Mouse (Mus musculus): ENCODE data around the gene Atg4c.
A peak's percentile ranks its signal among the peaks of the same experiment; 100 is the strongest.

Gene Atg4c

DNA sequence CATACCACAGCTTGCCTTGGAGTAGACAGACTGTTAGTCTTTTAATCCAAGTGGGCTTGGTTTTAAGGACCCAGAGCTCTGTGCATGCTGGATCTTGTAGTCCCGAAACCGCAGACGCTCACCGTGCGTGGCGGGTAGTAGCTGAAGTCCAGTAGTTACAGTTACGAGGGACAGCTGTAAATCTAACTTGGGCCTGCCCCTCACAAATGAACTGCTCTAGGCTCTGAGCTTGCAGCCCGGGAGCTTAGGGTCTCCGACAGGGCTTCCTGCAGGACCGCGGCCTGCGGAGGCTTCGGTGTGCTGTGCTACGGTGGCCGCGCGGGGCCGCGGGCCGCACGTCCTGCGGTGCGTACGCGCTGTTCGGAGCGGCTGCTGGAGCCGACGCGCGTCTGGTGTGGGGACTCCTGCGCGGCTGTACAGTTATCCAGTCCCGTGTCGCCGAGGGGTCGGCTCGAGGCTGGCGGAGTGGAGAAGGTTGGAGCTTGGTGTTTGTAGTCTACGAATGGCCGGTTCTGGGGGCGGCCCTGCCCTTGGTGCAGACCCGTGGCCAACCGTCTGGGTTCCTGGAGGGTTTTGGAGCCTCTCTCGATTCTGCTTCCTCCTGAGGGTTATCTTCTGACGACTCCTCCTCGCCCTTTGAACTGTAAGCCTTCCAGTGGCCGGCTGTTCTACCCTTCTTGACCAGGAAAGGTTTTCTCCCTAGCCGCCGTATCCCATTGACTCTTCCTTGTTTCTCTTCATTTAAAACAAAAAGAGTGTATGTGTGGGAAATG is at the start of gene Atg4c:
Gene Atg4c, plus strand, starts transcription at position 125 of the 773 bp plus-strand sequence.
- peak; percentile 80 for DNase-seq (ENCODE audit: low spot score)

DNA sequence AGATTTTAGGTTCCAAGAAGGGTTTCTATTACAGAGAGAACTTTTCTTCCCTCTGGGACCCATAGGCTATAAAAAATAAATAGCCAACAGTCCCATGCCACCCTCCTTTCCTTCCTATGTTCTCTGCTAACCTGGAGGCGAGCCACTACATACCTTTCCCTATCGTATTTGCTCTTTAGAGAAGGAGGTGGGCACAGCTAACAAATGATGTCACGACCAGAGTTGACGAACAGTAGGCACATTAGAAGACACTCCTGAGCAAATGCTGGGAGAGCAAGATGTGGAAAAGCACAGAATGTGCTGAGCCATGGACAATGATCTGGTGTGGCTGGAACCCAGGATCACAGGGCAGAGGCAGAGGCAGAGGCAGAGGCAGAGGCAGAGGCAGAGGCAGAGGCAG is 42.3 kb upstream of the Atg4c start:
- DNase-seq (ENCODE audit: low spot score) = no peak

DNA sequence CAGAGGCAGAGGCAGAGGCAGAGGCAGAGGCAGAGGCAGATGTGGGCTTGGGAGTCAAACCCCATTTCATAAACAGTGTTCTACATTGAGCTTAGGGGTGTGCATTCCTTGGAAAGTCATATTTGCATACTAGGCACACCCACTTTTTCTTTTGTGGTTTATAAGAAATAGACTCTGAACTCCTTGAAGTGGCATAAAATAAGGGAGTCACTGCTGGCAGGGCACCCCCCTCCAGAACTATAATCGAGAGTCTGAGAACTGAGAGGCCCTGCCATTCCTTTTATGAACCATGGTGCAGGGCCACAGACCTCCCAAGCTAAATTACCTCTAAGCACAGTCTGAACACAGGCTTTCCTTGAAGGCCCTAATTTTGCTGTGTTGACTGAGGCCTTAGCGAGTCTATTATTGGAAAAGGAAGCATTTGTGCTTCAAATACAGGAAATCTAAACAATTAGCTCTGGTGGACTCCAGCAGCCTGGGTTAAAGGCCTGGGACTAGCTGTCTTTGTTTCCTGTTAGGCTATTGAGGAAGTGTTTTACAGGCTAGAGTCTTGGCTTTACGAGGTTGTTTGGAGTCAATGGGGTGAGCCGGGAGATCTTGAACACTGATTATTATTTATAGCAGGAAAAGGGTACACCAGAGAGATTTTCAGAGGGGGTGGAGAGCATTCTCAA is 41.7 kb upstream of the Atg4c start:
- no peak for DNase-seq (ENCODE audit: low spot score)

DNA sequence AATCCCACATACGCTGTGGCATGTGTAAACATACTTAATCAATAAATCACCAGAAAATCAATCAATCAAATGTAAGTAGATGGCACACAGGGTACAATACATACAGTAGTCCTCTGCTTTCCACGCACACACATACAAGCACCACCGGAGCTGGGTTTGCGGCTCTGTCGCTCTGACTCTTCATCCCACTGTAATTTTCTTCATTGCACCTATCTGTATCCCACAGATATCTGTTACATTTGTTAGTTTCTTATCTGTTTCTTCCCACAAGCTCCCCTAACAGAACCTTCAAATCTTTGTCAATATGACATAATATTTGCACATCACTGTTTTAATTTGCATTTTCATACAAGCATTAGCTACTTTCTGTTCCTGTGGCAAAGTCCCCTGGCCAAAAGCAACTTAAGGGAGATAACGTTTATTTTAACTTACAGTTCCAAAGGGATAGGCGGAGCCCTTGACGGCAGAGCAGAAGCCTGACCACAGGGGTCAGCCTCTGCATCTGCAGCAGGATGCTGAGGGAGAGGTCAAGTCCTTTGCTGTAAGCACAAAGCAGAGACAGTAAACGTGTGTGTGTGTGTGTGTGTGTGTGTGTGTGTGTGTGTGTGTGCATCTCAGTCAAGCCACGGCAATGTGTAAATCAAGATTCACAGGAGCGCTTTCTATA is 37.0 kb upstream of the Atg4c start:
- DNase-seq (ENCODE audit: low spot score) = no peak

DNA sequence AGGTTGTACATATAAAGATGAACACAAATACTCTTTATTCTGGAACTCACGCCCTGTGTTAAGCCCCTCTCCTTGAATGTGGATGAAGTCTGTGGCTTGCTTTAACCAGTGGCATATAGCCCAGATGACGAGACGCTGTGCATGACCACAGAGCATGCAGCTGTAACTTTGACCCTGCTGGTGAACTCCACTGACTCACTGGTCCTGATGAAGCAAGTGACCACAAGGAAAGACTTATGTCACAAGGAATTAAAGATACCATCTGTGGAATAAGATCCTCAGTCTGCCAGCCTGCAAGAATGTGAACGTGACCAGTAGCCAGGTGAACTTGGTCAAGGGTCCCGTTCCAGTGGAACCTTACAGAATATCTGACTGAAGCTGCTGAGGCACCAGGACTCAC is 35.2 kb upstream of the Atg4c start:
- DNase-seq (ENCODE audit: low spot score) = no peak

DNA sequence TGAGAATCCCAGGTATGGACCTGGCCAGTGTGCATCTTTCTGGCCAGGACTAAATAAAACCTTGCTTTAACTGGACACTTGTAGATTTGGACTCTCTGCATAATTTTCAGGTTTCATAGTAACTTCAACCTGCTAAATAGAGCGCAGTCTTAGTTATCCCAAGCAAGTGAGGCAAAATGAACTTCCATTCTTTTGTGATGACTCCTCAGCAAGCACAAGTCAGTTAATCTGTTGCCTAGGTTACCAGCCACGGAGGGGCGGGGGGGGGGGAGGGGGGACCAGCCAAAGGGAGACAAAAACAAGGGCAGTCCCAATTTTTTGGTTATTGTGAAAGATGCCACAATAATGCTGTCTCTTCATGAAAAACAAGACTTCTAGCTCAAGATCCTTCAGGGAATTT is 33.3 kb upstream of the Atg4c start:
- no peak for DNase-seq (ENCODE audit: low spot score)

DNA sequence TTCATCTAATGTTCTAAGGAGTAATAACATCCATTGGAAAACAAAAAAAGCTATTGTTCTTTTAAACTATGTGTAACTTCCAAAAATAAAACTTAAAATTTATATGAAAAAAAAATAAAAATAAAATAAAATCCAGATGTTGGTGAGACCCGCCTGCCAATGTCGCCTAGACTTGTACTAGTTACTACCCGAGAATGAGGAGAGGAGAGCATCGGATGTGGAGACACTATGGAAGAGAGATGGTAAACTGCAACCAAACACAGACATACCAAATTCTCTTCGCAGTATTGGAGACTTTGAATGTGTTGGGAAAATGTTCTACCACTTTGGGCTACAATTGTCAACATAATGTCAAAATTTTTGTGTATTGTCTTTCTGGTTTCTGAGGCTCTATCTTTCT is 32.8 kb upstream of the Atg4c start:
- no peak for DNase-seq (ENCODE audit: low spot score)

DNA sequence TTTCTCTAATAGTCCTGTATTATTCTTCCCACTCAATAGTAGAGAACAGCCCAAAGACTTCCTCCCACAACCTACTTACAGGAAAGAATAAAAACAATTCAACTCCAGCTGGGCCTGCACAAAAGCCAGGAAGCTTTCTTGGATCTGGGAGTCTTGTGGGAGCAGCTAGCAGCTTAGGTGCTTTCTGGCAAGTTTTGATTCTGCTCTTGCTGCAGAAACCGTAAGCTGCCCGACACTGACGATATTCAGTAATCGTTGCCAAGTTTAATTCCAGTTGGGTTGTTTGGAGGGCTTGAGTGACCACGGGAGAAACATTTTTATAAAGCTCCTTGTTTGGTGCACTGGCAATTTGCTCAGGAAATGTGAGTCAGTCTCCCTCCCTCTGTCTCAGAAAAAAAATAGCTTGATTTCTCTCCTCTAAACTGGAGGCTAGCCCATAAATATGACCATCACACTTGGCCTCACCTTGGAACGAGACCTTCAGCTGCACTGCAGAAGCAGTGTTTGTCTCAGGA is 32.2 kb upstream of the Atg4c start:
- no peak for DNase-seq (ENCODE audit: low spot score)

DNA sequence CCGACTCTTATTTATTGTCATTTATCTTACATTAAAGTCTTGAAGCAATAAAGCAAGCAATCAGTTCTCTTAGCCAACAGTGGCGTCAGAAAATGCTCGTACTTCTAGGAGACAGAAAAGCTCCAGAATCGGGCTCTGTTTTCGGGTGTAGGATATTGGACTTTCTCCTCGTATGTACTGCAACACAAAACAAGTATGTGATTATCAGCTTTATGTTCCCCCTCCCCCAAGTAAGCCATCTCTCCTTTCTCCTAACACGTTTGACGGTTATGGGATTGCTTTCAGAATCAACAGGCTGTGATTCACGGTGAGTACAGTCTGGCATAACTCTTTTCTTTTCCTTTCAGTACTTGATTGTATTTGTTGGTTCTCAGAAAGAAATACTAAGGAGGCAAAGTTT is 30.7 kb upstream of the Atg4c start:
- no peak for DNase-seq (ENCODE audit: low spot score)

DNA sequence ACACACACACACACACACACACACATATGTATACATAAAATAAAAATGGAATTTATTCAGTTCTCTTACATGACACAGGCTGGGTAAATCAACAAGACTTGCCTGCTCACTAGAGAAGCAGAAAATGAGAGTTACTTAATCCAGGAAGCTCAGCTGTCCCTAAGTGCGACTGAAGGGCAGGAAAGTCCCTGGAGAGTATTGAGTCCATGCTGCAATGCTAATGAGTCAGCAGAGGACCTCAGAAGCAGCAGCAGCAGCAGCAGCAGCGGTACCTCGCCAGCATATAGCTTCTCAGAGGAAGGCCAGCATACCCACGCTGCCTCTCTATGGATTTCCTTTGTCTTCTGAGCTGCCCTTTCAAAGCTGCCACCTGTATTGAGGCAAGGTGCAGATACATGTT is 30.2 kb upstream of the Atg4c start:
- DNase-seq (ENCODE audit: low spot score) = no peak

DNA sequence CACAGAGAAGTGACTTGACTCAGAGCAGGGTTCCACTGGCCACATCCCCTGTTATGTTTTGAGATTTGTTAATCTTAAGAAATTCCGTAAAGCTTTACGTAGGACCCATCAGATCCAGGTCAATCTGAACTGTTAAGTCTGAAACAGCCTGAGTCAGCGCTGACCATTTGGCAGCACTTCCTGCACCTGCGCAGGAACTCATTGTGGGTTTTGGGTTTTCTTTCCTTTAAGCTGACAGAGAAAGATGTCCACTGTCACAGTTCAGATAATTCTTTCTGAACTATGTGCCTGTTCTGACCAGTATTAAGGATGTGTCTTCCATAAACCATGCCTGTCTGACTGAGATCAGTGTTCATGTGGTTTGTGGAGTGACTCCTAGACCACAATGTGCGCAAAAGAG is 24.9 kb upstream of the Atg4c start:
- DNase-seq (ENCODE audit: low spot score) = no peak

DNA sequence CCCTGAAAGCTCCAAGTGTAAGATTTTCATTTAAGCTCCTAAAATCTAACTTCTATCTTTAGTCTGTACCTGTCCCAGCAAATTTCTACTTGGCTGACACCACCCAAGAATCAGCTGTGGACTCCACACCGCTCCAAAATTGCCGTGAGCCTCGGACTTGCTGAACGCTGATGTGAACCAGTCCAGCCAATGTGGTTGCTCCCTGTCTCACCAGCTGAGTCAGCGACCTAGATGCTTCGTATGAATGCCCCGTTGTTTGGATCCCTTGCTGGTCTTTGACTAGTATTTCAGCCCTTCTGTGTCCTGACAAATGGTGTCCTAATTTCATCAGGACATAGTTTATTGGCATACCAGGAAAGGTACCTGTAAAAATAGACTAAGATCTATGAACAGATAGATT is 19.5 kb upstream of the Atg4c start:
- DNase-seq (ENCODE audit: low spot score) = no peak

DNA sequence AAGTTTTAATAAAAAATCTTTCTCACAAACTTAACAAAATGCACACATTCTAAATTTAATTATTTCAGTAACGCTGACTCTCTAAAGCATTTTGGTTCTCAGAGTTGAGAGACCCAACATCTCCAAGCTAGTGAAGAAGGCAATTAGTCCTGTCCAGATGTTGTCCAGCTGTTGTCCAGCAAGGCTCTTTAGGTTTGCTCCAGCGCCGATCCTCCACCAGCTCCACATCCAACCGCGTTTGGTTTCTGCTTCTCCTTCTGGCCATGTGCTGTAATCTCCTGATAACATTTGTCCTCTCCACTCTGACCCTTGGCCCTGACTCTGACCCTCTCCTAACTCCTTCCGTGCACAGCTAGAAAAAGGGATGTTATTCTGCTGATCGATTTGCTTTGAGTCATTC is 16.9 kb upstream of the Atg4c start:
- DNase-seq (ENCODE audit: low spot score) = no peak

DNA sequence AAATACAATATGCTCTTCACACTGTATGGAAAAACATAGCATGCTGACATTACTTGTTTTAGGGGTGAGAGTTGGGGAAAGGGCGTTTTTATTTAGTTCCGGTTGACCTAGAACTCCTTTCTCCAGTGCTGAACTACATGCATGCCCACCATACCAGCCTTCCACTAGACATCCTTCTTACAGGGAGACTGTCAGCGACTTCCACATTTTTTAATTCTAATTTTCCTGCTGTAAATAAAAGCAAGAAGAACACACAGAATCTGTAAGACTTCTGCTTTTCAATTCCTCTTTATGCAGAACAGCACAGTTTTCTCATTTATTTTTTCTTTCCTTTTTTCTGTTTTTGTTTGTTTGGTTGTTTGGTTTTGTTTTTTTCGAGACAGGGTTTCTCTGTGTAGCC is 16.5 kb upstream of the Atg4c start:
- no peak for DNase-seq (ENCODE audit: low spot score)

DNA sequence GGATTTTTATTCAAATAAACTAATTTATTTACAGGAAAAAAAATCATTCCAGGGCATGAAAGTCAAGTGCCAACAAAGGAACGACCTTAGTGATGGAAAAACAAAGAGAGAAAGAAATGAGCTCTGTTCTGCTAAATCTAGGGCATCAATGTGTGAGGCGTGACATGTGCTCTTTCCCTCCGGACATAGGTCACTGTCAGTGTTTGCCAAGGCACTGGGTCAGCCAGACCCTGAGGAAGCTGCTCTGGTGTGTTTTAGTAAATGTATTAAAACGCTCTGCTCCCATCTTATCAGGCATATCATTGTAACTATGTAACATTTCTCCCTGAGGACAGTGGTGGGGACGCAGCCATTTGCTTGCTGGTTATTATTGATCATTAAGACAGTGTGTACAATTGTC is 14.9 kb upstream of the Atg4c start:
- DNase-seq (ENCODE audit: low spot score) = no peak

DNA sequence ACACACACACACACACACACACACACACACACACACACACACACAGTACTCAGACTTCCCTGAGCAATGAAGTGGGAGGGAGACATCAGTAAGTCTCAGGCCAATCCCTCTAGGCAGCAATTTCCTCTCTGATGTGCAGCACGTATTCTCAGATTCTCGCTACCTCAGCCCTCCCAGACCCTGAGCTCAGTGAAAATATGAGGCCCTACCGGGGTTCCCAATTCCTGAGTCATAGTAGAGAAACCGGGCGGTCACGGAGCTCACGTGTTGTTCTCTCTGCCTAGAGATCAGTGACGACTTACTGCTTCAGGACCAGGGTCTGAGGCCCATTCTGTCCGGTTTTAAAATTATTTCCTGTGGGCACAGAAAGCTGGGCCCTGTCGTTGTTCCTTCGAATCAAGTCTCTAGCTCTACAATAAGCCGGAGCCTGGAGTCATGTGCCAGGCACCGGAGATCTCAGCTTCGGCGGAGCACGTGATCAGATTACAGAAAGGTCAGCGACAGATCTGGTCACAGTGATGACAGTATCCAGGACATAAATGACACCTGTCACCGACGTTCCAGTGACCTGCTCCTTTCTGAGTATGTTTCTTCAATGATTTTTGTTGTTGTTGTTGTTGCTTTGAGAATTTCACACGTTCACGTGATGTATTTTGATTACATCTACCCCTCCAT is 14.2 kb upstream of the Atg4c start:
- peak; percentile 14 for DNase-seq (ENCODE audit: low spot score)

DNA sequence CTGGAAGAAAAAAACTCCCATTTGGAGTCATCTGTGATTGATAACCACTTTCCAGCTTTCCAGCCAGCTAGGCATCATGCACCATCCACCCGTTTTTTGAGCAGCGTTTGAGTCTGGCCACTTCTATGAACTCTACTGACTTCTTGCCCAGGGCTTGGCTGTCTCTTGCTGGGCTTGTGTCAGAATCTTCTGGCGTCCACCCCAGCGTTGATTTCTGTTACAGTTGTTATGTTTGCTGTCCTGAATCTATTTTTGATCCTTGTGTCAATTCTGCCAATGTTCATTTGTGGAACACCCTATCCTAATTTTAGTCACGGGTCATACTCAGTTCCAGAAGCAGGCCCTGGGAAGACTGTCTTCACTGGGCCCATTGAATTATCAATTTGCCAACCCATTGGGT is 12.8 kb upstream of the Atg4c start:
- DNase-seq (ENCODE audit: low spot score) = no peak

DNA sequence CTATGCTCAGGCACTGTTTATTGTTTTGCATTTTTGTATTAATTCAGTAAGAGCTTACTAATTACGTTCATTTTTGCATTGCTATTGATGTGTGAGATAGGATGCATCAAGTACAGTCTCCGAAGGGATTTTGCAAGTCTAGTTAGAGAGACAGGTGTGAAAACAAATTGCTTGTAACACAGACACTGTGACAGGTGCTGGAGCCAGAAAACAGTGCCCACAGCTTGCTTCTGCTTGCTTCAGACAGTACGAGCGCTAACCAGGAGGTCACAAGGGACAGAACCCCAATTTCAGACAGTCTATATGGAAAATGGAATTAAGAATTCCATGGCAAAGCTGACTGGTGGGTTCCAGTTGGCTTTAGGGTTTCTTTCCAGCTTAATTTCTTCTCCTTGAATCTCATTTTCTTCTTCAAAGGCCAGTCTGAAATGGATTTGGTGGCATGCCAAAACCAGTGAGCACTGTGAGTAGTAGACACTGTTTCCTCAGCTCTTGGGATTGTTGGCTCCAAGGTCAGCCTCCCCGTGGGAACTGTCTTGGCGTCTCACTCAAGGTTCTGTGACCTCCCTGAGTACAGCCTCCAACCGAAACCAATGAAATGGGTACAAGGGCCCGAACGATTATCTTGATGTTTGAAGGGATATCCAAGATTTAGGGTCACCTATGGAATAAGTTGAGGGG is 11.9 kb upstream of the Atg4c start:
- DNase-seq (ENCODE audit: low spot score) = no peak

DNA sequence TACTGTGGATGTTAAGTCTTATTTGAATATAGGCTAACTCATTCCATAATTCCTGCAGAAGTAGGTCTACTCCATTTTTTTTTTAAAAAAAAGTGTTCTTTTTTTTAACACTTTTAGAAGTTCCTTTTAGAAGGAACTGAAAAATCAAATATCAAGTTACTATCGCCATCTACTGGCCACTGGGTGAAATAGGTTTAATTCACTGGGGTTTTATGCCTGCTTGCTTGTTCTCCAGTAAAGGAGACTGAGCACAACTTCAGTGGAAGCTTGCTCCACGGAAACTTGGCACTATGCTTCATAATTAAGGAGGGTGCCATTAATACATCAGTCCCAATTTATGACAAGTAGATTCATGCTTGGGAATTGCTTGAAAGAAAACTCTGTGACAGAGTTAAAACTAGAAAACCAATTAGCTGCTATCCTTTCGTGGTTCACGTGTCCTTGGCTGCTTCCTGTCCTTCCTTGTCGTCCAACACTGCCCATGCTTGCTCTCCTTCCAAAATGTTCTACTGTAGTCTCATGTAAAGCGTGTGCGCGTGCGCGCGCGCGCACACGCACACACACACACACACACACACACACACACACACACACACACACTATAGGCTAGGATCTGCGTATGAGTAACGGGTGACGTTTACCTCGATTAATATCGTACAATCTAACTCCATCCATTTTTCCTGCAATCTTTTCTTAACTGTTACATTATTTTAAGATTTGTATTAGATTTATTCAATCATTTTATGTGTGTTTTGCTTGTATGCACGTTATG is 10.9 kb upstream of the Atg4c start:
- no peak for DNase-seq (ENCODE audit: low spot score)

DNA sequence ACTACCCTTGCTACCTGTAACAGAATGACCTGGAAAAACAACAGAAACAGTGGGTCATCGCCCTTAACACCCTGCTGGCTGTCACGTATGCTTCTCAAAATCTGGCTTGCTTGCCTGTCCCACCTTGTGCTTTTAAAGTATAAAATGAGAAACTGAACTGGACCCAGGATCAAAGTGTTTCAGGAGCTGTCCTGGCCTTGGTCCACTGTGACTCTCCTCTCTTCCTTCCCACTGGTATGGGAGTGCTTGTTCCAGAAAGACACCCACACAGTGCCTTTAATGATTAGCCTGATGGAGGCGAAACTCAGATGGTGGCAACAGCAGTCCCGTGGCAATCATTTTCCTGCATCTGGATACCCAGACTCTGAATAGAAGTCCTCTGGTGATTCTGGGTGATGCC is 9.1 kb upstream of the Atg4c start:
- no peak for DNase-seq (ENCODE audit: low spot score)

DNA sequence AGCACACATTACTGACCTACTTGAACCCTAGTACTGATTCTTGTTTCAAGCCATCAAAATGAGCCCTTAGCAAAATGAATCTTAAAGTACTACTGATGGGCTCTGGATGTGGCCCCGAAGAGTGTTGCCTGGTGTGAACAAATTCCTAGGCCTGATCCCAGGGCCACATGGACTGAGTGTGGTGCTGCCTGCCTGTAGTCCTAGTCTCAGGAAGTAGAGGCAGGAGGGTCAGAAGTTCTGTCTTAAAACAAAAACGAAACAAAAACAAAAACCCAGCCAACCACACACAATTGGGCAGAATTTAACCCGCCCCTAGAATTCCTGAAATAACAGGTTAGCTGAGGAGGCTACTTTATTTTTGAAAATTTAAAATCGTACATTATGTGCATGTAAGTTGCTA is 8.4 kb upstream of the Atg4c start:
- DNase-seq (ENCODE audit: low spot score) = no peak
